Mouse (Mus musculus) limb, embryonic 10.5 days (tissue): ENCODE measurements at regions not wholly inside any gene's neighbourhood (a gene's known extent, or its start where the extent isn't known, plus 50 kb on each side); places are given as distances from the start of the nearest gene placed in this dataset.

Experiments used
- DNase-seq: peaks from one replicate; pipeline ENCODE4 v3.0.0-alpha.2; 2017; ENCODE audit warnings: low spot score
- H3K27ac ChIP-seq: fragments of 300-500 bp; sonication (generic); 2 replicates; pipeline ENCODE4 v1.5.1; 2016; ENCODE audit warnings: mild to moderate bottlenecking
- H3K27me3 ChIP-seq: fragments of 300-500 bp; sonication (generic); 2 replicates; pipeline ENCODE4 v1.6.1; 2016; ENCODE audit warnings: low read depth, mild to moderate bottlenecking; ENCODE audit not compliant: poor library complexity, severe bottlenecking
- H3K36me3 ChIP-seq: fragments of 300-500 bp; sonication (generic); 2 replicates; pipeline ENCODE4 v1.6.1; 2016; ENCODE audit warnings: mild to moderate bottlenecking, moderate library complexity
- H3K4me1 ChIP-seq: fragments of 300-500 bp; sonication (generic); 2 replicates; pipeline ENCODE4 v1.6.1; 2016
- H3K4me3 ChIP-seq: fragments of 300-500 bp; sonication (generic); 2 replicates; pipeline ENCODE4 v1.5.1; 2016; ENCODE audit warnings: mild to moderate bottlenecking, moderate library complexity
- H3K9me3 ChIP-seq: fragments of 300-500 bp; sonication (generic); replicated peaks from 2 replicates; pipeline ENCODE4 v1.6.1; 2016; ENCODE audit warnings: mild to moderate bottlenecking
- WGBS: fragments of 180-500 bp; shearing (Covaris S2); methylation state at CpG from one replicate; pipeline ENCODE4 v1.1.7; 2016; 5-methylcytosine and 5-hydroxymethylcytosine counted together

DNA sequence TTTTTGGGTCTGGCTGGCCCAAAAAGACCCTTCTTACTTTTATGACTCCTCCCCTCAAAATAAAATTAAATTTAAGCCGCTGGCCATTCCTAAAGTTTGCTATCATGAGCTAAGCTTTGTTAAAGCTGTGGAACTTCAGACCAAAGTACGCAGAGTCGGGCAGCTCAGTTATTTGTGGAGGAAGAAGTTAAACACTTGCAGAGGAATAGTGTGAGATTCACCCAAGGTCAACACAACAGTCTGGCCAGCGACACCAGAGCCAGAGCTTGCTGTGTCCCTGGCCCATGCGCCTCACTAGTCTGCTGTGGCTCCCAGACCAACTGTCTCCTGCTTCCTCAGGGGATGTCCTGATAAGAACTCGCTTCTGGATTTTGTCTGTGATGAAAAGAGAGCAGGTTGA is 103.3 kb upstream of the Cdh5 start:
- H3K27me3 ChIP-seq, result no peaks in the 10 kb centered on the region
- H3K36me3 ChIP-seq, result no peaks in the 10 kb centered on the region
- H3K4me3 ChIP-seq, result no peak overlapping the region
- no peaks in the 10 kb centered on the region for H3K4me1 ChIP-seq
- DNase-seq, result no peak
- 86% methylated on average over 6 of the region's 6 CpGs for WGBS
- H3K27ac ChIP-seq, result no peak overlapping the region
- H3K9me3 ChIP-seq, result no peaks in the 10 kb centered on the region

DNA sequence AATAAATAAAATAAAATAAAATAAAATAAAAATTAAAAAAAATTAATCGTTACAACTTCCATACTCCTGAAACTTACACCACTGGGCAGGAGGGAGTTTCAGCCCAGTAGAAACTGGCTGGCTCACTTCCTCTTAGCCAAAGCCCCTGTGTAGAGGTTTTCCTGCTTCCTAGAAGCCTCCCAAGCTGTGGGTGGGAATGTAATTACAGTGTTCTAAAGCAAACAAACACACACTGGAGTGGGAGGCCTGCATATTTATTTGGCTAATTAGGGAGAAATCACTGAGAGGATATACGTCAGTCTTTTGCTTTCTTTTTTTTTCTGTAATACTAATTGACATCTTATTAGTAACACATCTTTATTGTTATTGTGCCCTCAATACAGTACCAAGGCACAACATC is 94.2 kb upstream of the Cdh5 start:
- WGBS, result 77% methylated on average over 2 of the region's 2 CpGs
- H3K27ac ChIP-seq, result no peak overlapping the region
- no peaks in the 10 kb centered on the region for H3K27me3 ChIP-seq
- no peak overlapping the region for H3K4me3 ChIP-seq
- H3K4me1 ChIP-seq, result 0 out of 2 replicates have a peak, but pooled peaks cover 3% of the 10 kb centered on the region
- no peaks in the 10 kb centered on the region for H3K9me3 ChIP-seq
- no peaks in the 10 kb centered on the region for H3K36me3 ChIP-seq
- no peak for DNase-seq

GRCm38 (mm10) chr8:104008756-104009155 is 92.7 kb upstream of the Cdh5 start:
- 55% methylated on average over 5 of the region's 5 CpGs for whole genome bisulfite sequencing
- no peaks in the 10 kb centered on the region for H3K27me3 ChIP-seq
- H3K4me3 ChIP-seq, result no peak overlapping the region
- 0 out of 2 replicates have a peak, but pooled peaks cover 3% of the 10 kb centered on the region for H3K4me1 ChIP-seq
- no peaks in the 10 kb centered on the region for H3K36me3 ChIP-seq
- H3K27ac ChIP-seq, result no peak overlapping the region
- H3K9me3 ChIP-seq, result no peaks in the 10 kb centered on the region
- no peak for DNase-seq

- DNase-seq, result no peak
- Histone ChIP-seq H3K27me3 (no peaks in the 10 kb centered on the region), H3K4me3 (no peak overlapping the region), H3K9me3 (no peaks in the 10 kb centered on the region), H3K4me1 (0 out of 2 replicates have a peak, but pooled peaks cover 3% of the 10 kb centered on the region), H3K27ac (no peak overlapping the region), H3K36me3 (no peaks in the 10 kb centered on the region)
- 94% methylated on average over 6 of the region's 6 CpGs for WGBS
Observed at GRCm38 (mm10) chr8:104009306-104009705, 92.1 kb upstream of the Cdh5 start.

DNA sequence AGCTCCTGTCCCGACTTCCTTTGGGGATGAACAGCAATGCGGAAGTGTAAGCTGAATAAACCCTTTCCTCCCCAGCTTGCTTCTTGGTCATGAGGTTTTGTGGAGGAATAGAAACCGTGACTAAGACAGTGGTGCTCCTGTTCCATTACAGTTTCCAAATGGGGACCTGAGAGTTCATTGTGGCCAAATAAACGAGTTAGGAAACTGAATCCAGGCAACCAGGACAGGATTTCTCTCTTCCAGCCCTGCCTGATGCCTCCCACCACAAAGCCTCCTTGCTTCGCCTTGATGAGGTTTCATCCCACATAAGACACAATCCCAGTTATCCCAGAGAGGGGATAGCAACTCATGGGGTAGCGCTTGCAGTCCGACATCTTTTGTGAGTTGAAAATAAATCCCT is 79.2 kb upstream of the Cdh5 start:
- 69% methylated on average over 7 of the region's 7 CpGs for WGBS

GRCm38 (mm10) chr8:104022691-104023509 is 78.5 kb upstream of the Cdh5 start:
- Histone ChIP-seq H3K4me1 (peaks cover 54% of the 10 kb centered on the region), H3K36me3 (no peaks in the 10 kb centered on the region), H3K4me3 (no peak overlapping the region), H3K9me3 (no peaks in the 10 kb centered on the region), H3K27me3 (no peaks in the 10 kb centered on the region), H3K27ac (peak overlapping the region; percentile 91)
- DNase-seq, result peak; percentile 83
- WGBS, result 19% methylated on average over 9 of the region's 9 CpGs

More for the DNA sequence above, 79.2 kb upstream of the Cdh5 start:
- Histone ChIP-seq H3K4me3 (no peak overlapping the region), H3K27me3 (no peaks in the 10 kb centered on the region), H3K9me3 (no peaks in the 10 kb centered on the region), H3K27ac (peak overlapping the region; percentile 91), H3K4me1 (peaks cover 49% of the 10 kb centered on the region), H3K36me3 (no peaks in the 10 kb centered on the region)
- peak; percentile 44 for DNase-seq

- peaks cover 4% of the 10 kb centered on the region; the same call in 1 of the 2 replicates for H3K9me3 ChIP-seq
- H3K4me1 ChIP-seq, result peaks cover 45% of the 10 kb centered on the region
- H3K4me3 ChIP-seq, result no peak overlapping the region
- no peaks in the 10 kb centered on the region for H3K36me3 ChIP-seq
- peak; percentile 75 for DNase-seq
- H3K27me3 ChIP-seq, result no peaks in the 10 kb centered on the region
- H3K27ac ChIP-seq, result peak overlapping the region; percentile 75; the same call in 1 of the 2 replicates
- 72% methylated on average over 11 of the region's 11 CpGs for WGBS
Observed at GRCm38 (mm10) chr8:104027161-104027821, 74.1 kb upstream of the Cdh5 start.

- peak overlapping the region; percentile 75 for H3K27ac ChIP-seq
- WGBS, result 3% methylated on average over 22 of the region's 22 CpGs
- peaks cover 4% of the 10 kb centered on the region; the same call in 1 of the 2 replicates for H3K9me3 ChIP-seq
- H3K36me3 ChIP-seq, result no peaks in the 10 kb centered on the region
- peaks cover 32% of the 10 kb centered on the region for H3K4me1 ChIP-seq
- no peaks in the 10 kb centered on the region for H3K27me3 ChIP-seq
- DNase-seq, result peak; percentile 95
- H3K4me3 ChIP-seq, result peak overlapping the region; percentile 18; the same call in 1 of the 2 replicates
Observed at GRCm38 (mm10) chr8:104028626-104029025, 72.8 kb upstream of the Cdh5 start.

DNA sequence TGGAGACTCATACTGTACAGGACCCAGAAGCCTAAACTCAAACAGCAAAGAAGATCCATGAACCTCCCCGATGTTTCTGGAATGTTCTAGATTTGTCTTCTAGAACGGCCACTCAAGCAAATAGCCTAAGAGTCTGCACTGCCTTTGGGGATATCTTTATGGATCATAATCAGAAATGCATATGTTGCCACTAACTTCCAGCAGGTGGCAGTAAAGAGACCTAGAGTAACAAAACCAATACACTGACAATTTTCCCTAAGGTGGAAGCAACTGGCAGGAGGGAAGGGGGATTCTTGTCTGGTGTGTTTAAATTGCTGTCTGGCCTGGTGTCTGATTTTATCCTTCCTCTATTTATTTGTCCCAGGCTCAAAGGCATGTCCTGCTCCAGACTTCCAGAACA is 69.2 kb upstream of the Cdh5 start:
- H3K9me3 ChIP-seq, result peaks cover 4% of the 10 kb centered on the region; the same call in 1 of the 2 replicates
- peaks cover 14% of the 10 kb centered on the region for H3K4me1 ChIP-seq
- 92% methylated on average over 2 of the region's 2 CpGs for WGBS
- H3K4me3 ChIP-seq, result no peak overlapping the region
- H3K36me3 ChIP-seq, result no peaks in the 10 kb centered on the region
- H3K27ac ChIP-seq, result no peak overlapping the region
- DNase-seq, result no peak
- H3K27me3 ChIP-seq, result no peaks in the 10 kb centered on the region

- no peak for DNase-seq
- H3K9me3 ChIP-seq, result peaks cover 4% of the 10 kb centered on the region; the same call in 1 of the 2 replicates
- H3K4me1 ChIP-seq, result peaks cover 11% of the 10 kb centered on the region
- 35% methylated on average over 2 of the region's 2 CpGs for WGBS
- H3K36me3 ChIP-seq, result no peaks in the 10 kb centered on the region
- no peaks in the 10 kb centered on the region for H3K27me3 ChIP-seq
- no peak overlapping the region for H3K27ac ChIP-seq
- no peak overlapping the region for H3K4me3 ChIP-seq
Observed at GRCm38 (mm10) chr8:104033148-104033547, 68.3 kb upstream of the Cdh5 start.

DNA sequence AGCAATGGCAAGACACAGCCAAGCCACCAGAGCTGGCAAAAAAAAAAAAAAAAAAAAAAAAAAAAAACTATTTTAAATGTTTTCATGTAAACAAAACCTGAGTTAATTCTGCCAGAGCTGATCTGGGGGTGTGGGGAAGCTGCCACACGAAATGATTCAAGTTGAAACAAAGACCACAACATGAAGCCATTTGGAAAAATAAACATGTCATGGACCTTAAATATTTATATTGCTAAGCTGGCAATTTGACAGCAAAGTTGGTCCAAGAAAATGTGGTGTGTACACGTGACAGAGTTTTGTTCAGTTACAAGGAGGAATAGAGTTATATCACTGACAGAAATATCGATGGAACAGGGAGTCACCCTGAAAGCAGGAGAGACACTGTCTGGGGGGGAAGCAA is 67.1 kb upstream of the Cdh5 start:
- 84% methylated on average over 3 of the region's 3 CpGs for WGBS
- H3K4me3 ChIP-seq, result no peak overlapping the region
- no peaks in the 10 kb centered on the region for H3K27me3 ChIP-seq
- H3K9me3 ChIP-seq, result peaks cover 4% of the 10 kb centered on the region; the same call in 1 of the 2 replicates
- peaks cover 5% of the 10 kb centered on the region; the same call in 1 of the 2 replicates for H3K4me1 ChIP-seq
- DNase-seq, result no peak
- H3K27ac ChIP-seq, result no peak overlapping the region
- no peaks in the 10 kb centered on the region for H3K36me3 ChIP-seq

- Histone ChIP-seq H3K9me3 (no peaks in the 10 kb centered on the region), H3K27ac (no peak overlapping the region), H3K4me3 (no peak overlapping the region), H3K4me1 (peaks cover 17% of the 10 kb centered on the region), H3K27me3 (no peaks in the 10 kb centered on the region), H3K36me3 (no peaks in the 10 kb centered on the region)
- no peak for DNase-seq
- 87% methylated on average over 26 of the region's 26 CpGs for WGBS
Observed at GRCm38 (mm10) chr8:104036580-104037477, 64.6 kb upstream of the Cdh5 start.
